Comparison of ENCODE assay signal across 15 mouse cellular contexts in genomic region chr1:25189261-25189660, GRCm38 (mm10).
DNase-seq lines count a peak whose midpoint lies in the region; ATAC-seq lines count a peak whose summit lies in the region.
"Had no signal": no experiment of that assay in that cellular context is flagged by ENCODE, and none has a peak within 500 bp of the region (broad histone marks: within the 10 kb centered on the region; RNA-seq: fewer than 3 reads in every experiment).

No protein-coding gene starts in this region.

- 73% methylated on average over 9 of the region's 9 CpGs for WGBS in hindbrain, embryonic 11.5 days
- 66% methylated on average over 9 of the region's 9 CpGs for WGBS in hindbrain, embryonic 12.5 days
- WGBS in forebrain, embryonic 15.5 days, result 66% methylated on average over 9 of the region's 9 CpGs
- WGBS in limb, embryonic 13.5 days, result 26% methylated on average over 9 of the region's 9 CpGs

- peak; percentile 23 for DNase-seq in hindbrain, embryonic 11.5 days (ENCODE audit: low spot score)
- peak; percentile 58 for DNase-seq in embryo, embryonic 11 days
- DNase-seq in urinary bladder, postnatal 14 days (ENCODE audit: low spot score), result no peak
- no peak for DNase-seq in ovary, adult 18-20 months (ENCODE audit: low spot score)
- DNase-seq: B cell, adult 2 months; cerebellum, postnatal 10 days; kidney, adult 11 months; kidney, postnatal 36 days; layer of hippocampus, postnatal 36 days; liver; right cerebral cortex, postnatal 14 days had no signal

- H3K27ac ChIP-seq in hindbrain, embryonic 11.5 days (ENCODE audit: low read depth, low read length), result no peak overlapping the region
- no peak overlapping the region for H3K27ac ChIP-seq in hindbrain, embryonic 12.5 days
- H3K27ac ChIP-seq in forebrain, embryonic 15.5 days (replicated peaks), result 0 out of 2 replicates have a peak overlapping the region, but pooled peaks have one; percentile 3
- no peak overlapping the region for H3K27ac ChIP-seq in limb, embryonic 13.5 days

- ATAC-seq in hindbrain, embryonic 11.5 days (ENCODE audit: low FRiP score), result no peak
- ATAC-seq in hindbrain, embryonic 12.5 days (ENCODE audit: low FRiP score), result no peak
- no peak for ATAC-seq in forebrain, embryonic 15.5 days (replicated peaks)
- peak; percentile 76 for ATAC-seq in limb, embryonic 13.5 days (ENCODE audit: low FRiP score, low read depth)
- ATAC-seq in megakaryocyte progenitor cell, adult 5-6 weeks (replicated peaks; ENCODE audit: poor library complexity), result no peak

- no peak overlapping the region for H3K4me3 ChIP-seq in hindbrain, embryonic 11.5 days (ENCODE audit: low read depth, low read length)
- H3K4me3 ChIP-seq in hindbrain, embryonic 12.5 days, result no peak overlapping the region
- H3K4me3 ChIP-seq in forebrain, embryonic 15.5 days, result no peak overlapping the region
- H3K4me3 ChIP-seq in limb, embryonic 13.5 days, result no peak overlapping the region

- H3K27me3 ChIP-seq in hindbrain, embryonic 11.5 days (ENCODE audit: control insufficient read depth, insufficient read depth, low read length), result no peaks in the 10 kb centered on the region
- H3K27me3 ChIP-seq in hindbrain, embryonic 12.5 days, result no peaks in the 10 kb centered on the region
- no peaks in the 10 kb centered on the region for H3K27me3 ChIP-seq in forebrain, embryonic 15.5 days
- no peaks in the 10 kb centered on the region for H3K27me3 ChIP-seq in limb, embryonic 13.5 days

- H3K9ac ChIP-seq in hindbrain, embryonic 11.5 days (ENCODE audit: low read depth, low read length), result no peak overlapping the region
- H3K9ac ChIP-seq in hindbrain, embryonic 12.5 days, result no peak overlapping the region
- H3K9ac ChIP-seq in forebrain, embryonic 15.5 days (replicated peaks), result no peak overlapping the region
- H3K9ac ChIP-seq in limb, embryonic 13.5 days, result no peak overlapping the region

- no peaks in the 10 kb centered on the region for H3K9me3 ChIP-seq in hindbrain, embryonic 11.5 days (ENCODE audit: control insufficient read depth, low read length)
- no peaks in the 10 kb centered on the region for H3K9me3 ChIP-seq in hindbrain, embryonic 12.5 days (replicated peaks)
- H3K9me3 ChIP-seq in forebrain, embryonic 15.5 days, result no peaks in the 10 kb centered on the region
- H3K9me3 ChIP-seq in limb, embryonic 13.5 days, result no peaks in the 10 kb centered on the region

- H3K4me2 ChIP-seq in hindbrain, embryonic 11.5 days (replicated peaks; ENCODE audit: low read depth, low read length), result no peak overlapping the region
- H3K4me2 ChIP-seq in hindbrain, embryonic 12.5 days (replicated peaks), result no peak overlapping the region
- no peak overlapping the region for H3K4me2 ChIP-seq in forebrain, embryonic 15.5 days (replicated peaks)
- H3K4me2 ChIP-seq in limb, embryonic 13.5 days (replicated peaks), result peak overlapping the region; percentile 26

- H3K36me3 ChIP-seq in hindbrain, embryonic 11.5 days (ENCODE audit: control insufficient read depth, insufficient read depth, low read length), result no peaks in the 10 kb centered on the region
- H3K36me3 ChIP-seq in hindbrain, embryonic 12.5 days, result no peaks in the 10 kb centered on the region
- H3K36me3 ChIP-seq in forebrain, embryonic 15.5 days, result no peaks in the 10 kb centered on the region
- H3K36me3 ChIP-seq in limb, embryonic 13.5 days, result no peaks in the 10 kb centered on the region

- H3K4me1 ChIP-seq in hindbrain, embryonic 11.5 days (replicated peaks; ENCODE audit: control insufficient read depth, insufficient read depth, low read length), result no peaks in the 10 kb centered on the region
- peaks cover 5% of the 10 kb centered on the region; the same call in 1 of the 2 replicates for H3K4me1 ChIP-seq in hindbrain, embryonic 12.5 days
- H3K4me1 ChIP-seq in forebrain, embryonic 15.5 days, result 0 out of 2 replicates have a peak, but pooled peaks cover 3% of the 10 kb centered on the region
- peaks cover 7% of the 10 kb centered on the region; the same call in 1 of the 2 replicates for H3K4me1 ChIP-seq in limb, embryonic 13.5 days

Comparison
In these comparisons a context has a peak if more than half of its experiments do, and no peak if none do; other contexts are left out.
1. DNase-seq: peak in hindbrain, embryonic 11.5 days (single experiment) and embryo, embryonic 11 days (single experiment); none in urinary bladder, postnatal 14 days (single experiment) and ovary, adult 18-20 months (single experiment).